Mouse (Mus musculus): ENCODE measurements around the gene Dnajb14. TPM values are rescaled to one million over a fixed set of nuclear protein-coding genes. Genes with fewer than 3 reads are reported as not detected.
A peak's percentile ranks its signal among the peaks of the same experiment; 100 is the strongest.
"Not testable (repeated sequence)": the region's sequence is repeated elsewhere in the genome, so short reads cannot be mapped to it uniquely, and the experiment has no call there.

The Dnajb14 gene
- polyA plus RNA-seq, 1 experiment from 2014 or later, result 7.3 TPM

- peak overlapping the region; percentile 48 for H3K4me2 ChIP-seq (ENCODE audit: low read depth, low read length)
- 39% methylated on average over 6 of the region's 6 CpGs for WGBS
- peak; percentile 40; the same call in 1 of the 2 replicates for ATAC-seq (replicated peaks; ENCODE audit: extremely low read depth, insufficient read depth, low FRiP score)
- 0 out of 2 replicates have a peak overlapping the region, but pooled peaks have one; percentile 28 for H3K9ac ChIP-seq (ENCODE audit: low read length)
- H3K4me3 ChIP-seq (ENCODE audit: low read length), result peak overlapping the region; percentile 27
- no peaks in the 10 kb centered on the region for H3K27me3 ChIP-seq (ENCODE audit: control insufficient read depth, insufficient read depth, low read length)
- H3K36me3 ChIP-seq (ENCODE audit: control insufficient read depth, insufficient read depth), result peaks cover 6% of the 10 kb centered on the region; the same call in 1 of the 2 replicates
- H3K9me3 ChIP-seq (replicated peaks; ENCODE audit: control insufficient read depth, low read length), result no peaks in the 10 kb centered on the region
- H3K4me1 ChIP-seq (ENCODE audit: control insufficient read depth, insufficient read depth, low read length), result peaks cover 19% of the 10 kb centered on the region
- no peak overlapping the region; the same call in 1 of the 2 replicates for H3K27ac ChIP-seq (ENCODE audit: low read length)
Observed at GRCm38 (mm10) chr3:137938608-137939007, 71.1 kb downstream of the Dnajb14 start.

DNA sequence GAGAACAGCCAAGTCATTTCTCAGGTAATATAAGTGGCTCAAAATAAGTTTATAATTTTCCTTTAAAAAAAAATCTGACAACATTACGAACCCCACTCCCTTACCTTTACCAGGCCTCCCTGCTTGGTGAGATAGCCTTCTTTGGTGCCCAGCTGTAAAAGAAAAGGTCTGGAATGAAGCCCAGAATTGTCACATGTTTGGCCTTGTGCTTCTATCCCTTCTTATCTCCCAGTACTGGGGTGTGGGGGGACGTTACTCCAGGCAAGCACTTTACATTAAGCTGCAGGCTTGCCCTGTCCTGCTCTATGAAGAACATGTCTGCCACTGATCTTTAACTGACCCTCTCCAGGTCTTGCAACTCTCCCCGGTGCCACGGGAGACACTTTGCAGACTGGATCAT is 73.3 kb downstream of the Dnajb14 start:
- WGBS, result 23% methylated on average over 4 of the region's 4 CpGs
- H3K36me3 ChIP-seq (ENCODE audit: control insufficient read depth, insufficient read depth), result 0 out of 2 replicates have a peak, but pooled peaks cover 2% of the 10 kb centered on the region
- no peak overlapping the region for H3K4me3 ChIP-seq (ENCODE audit: low read length)
- ATAC-seq (replicated peaks; ENCODE audit: extremely low read depth, insufficient read depth, low FRiP score), result peak; percentile 94
- H3K27ac ChIP-seq (ENCODE audit: low read length), result peak overlapping the region; percentile 93
- H3K9ac ChIP-seq (ENCODE audit: low read length), result no peak overlapping the region
- H3K4me2 ChIP-seq (ENCODE audit: low read depth, low read length), result peak overlapping the region; percentile 36; the same call in 1 of the 2 replicates
- H3K9me3 ChIP-seq (replicated peaks; ENCODE audit: control insufficient read depth, low read length), result no peaks in the 10 kb centered on the region
- no peaks in the 10 kb centered on the region for H3K27me3 ChIP-seq (ENCODE audit: control insufficient read depth, insufficient read depth, low read length)
- peaks cover 19% of the 10 kb centered on the region for H3K4me1 ChIP-seq (ENCODE audit: control insufficient read depth, insufficient read depth, low read length)

- Histone ChIP-seq H3K4me1 (ENCODE audit: control insufficient read depth, insufficient read depth, low read length) (peaks cover 22% of the 10 kb centered on the region), H3K9me3 (replicated peaks; ENCODE audit: control insufficient read depth, low read length) (no peaks in the 10 kb centered on the region), H3K36me3 (ENCODE audit: control insufficient read depth, insufficient read depth) (0 out of 2 replicates have a peak, but pooled peaks cover 3% of the 10 kb centered on the region), H3K4me3 (ENCODE audit: low read length) (no peak overlapping the region), H3K9ac (ENCODE audit: low read length) (no peak overlapping the region), H3K27ac (ENCODE audit: low read length) (peak overlapping the region; percentile 93), H3K27me3 (ENCODE audit: control insufficient read depth, insufficient read depth, low read length) (no peaks in the 10 kb centered on the region), H3K4me2 (ENCODE audit: low read depth, low read length) (no peak overlapping the region)
- ATAC-seq (replicated peaks; ENCODE audit: extremely low read depth, insufficient read depth, low FRiP score), result no peak
Observed at GRCm38 (mm10) chr3:137941555-137941954, 74.1 kb downstream of the Dnajb14 start.

- peaks cover 22% of the 10 kb centered on the region for H3K4me1 ChIP-seq (ENCODE audit: control insufficient read depth, insufficient read depth, low read length)
- H3K9ac ChIP-seq (ENCODE audit: low read length), result no peak overlapping the region
- peak overlapping the region; percentile 93 for H3K27ac ChIP-seq (ENCODE audit: low read length)
- no peak for ATAC-seq (replicated peaks; ENCODE audit: extremely low read depth, insufficient read depth, low FRiP score)
- H3K9me3 ChIP-seq (replicated peaks; ENCODE audit: control insufficient read depth, low read length), result no peaks in the 10 kb centered on the region
- no peak overlapping the region for H3K4me3 ChIP-seq (ENCODE audit: low read length)
- no peaks in the 10 kb centered on the region for H3K27me3 ChIP-seq (ENCODE audit: control insufficient read depth, insufficient read depth, low read length)
- WGBS, result 76% methylated on average over 12 of the region's 12 CpGs
- H3K36me3 ChIP-seq (ENCODE audit: control insufficient read depth, insufficient read depth), result 0 out of 2 replicates have a peak, but pooled peaks cover 3% of the 10 kb centered on the region
- no peak overlapping the region for H3K4me2 ChIP-seq (ENCODE audit: low read depth, low read length)
Observed at GRCm38 (mm10) chr3:137942098-137942622, 74.7 kb downstream of the Dnajb14 start.

GRCm38 (mm10) chr3:137943737-137944154 is 76.3 kb downstream of the Dnajb14 start:
- no peak overlapping the region for H3K27ac ChIP-seq (ENCODE audit: low read length)
- no peak overlapping the region for H3K9ac ChIP-seq (ENCODE audit: low read length)
- ATAC-seq (replicated peaks; ENCODE audit: extremely low read depth, insufficient read depth, low FRiP score), result no peak
- H3K36me3 ChIP-seq (ENCODE audit: control insufficient read depth, insufficient read depth), result 0 out of 2 replicates have a peak, but pooled peaks cover 3% of the 10 kb centered on the region
- peaks cover 27% of the 10 kb centered on the region for H3K4me1 ChIP-seq (ENCODE audit: control insufficient read depth, insufficient read depth, low read length)
- H3K4me3 ChIP-seq (ENCODE audit: low read length), result no peak overlapping the region
- H3K27me3 ChIP-seq (ENCODE audit: control insufficient read depth, insufficient read depth, low read length), result no peaks in the 10 kb centered on the region
- no peaks in the 10 kb centered on the region for H3K9me3 ChIP-seq (replicated peaks; ENCODE audit: control insufficient read depth, low read length)
- 83% methylated on average over 6 of the region's 6 CpGs for WGBS
- H3K4me2 ChIP-seq (ENCODE audit: low read depth, low read length), result no peak overlapping the region

GRCm38 (mm10) chr3:137946827-137947226 is 79.4 kb downstream of the Dnajb14 start:
- Histone ChIP-seq H3K36me3 (ENCODE audit: control insufficient read depth, insufficient read depth) (0 out of 2 replicates have a peak, but pooled peaks cover 6% of the 10 kb centered on the region), H3K27ac (ENCODE audit: low read length) (no peak overlapping the region), H3K9ac (ENCODE audit: low read length) (no peak overlapping the region), H3K27me3 (ENCODE audit: control insufficient read depth, insufficient read depth, low read length) (no peaks in the 10 kb centered on the region), H3K4me1 (ENCODE audit: control insufficient read depth, insufficient read depth, low read length) (peaks cover 21% of the 10 kb centered on the region), H3K4me3 (ENCODE audit: low read length) (no peak overlapping the region), H3K9me3 (replicated peaks; ENCODE audit: control insufficient read depth, low read length) (no peaks in the 10 kb centered on the region), H3K4me2 (ENCODE audit: low read depth, low read length) (no peak overlapping the region)
- 88% methylated on average over 3 of the region's 3 CpGs for WGBS
- no peak for ATAC-seq (replicated peaks; ENCODE audit: extremely low read depth, insufficient read depth, low FRiP score)

- Histone ChIP-seq H3K36me3 (ENCODE audit: control insufficient read depth, insufficient read depth) (0 out of 2 replicates have a peak, but pooled peaks cover 6% of the 10 kb centered on the region), H3K4me3 (ENCODE audit: low read length) (no peak overlapping the region), H3K9ac (ENCODE audit: low read length) (no peak overlapping the region), H3K4me2 (ENCODE audit: low read depth, low read length) (no peak overlapping the region), H3K27me3 (ENCODE audit: control insufficient read depth, insufficient read depth, low read length) (no peaks in the 10 kb centered on the region), H3K27ac (ENCODE audit: low read length) (no peak overlapping the region), H3K9me3 (replicated peaks; ENCODE audit: control insufficient read depth, low read length) (no peaks in the 10 kb centered on the region), H3K4me1 (ENCODE audit: control insufficient read depth, insufficient read depth, low read length) (peaks cover 23% of the 10 kb centered on the region)
- 71% methylated on average over 4 of the region's 4 CpGs for WGBS
- no peak for ATAC-seq (replicated peaks; ENCODE audit: extremely low read depth, insufficient read depth, low FRiP score)
Observed at GRCm38 (mm10) chr3:137947525-137947924, 80.0 kb downstream of the Dnajb14 start.

GRCm38 (mm10) chr3:137950191-137950885 is 82.9 kb downstream of the Dnajb14 start:
- whole genome bisulfite sequencing, result 80% methylated on average over 10 of the region's 10 CpGs

GRCm38 (mm10) chr3:137951302-137951701 is 83.8 kb downstream of the Dnajb14 start:
- not testable (repeated sequence) for H3K36me3 ChIP-seq (ENCODE audit: control insufficient read depth, insufficient read depth); H3K9me3 ChIP-seq (replicated peaks; ENCODE audit: control insufficient read depth, low read length); H3K27me3 ChIP-seq (ENCODE audit: control insufficient read depth, insufficient read depth, low read length); ATAC-seq (replicated peaks; ENCODE audit: extremely low read depth, insufficient read depth, low FRiP score); H3K4me2 ChIP-seq (ENCODE audit: low read depth, low read length); H3K9ac ChIP-seq (ENCODE audit: low read length); H3K4me3 ChIP-seq (ENCODE audit: low read length); H3K27ac ChIP-seq (ENCODE audit: low read length)
- WGBS, result 82% methylated on average over 3 of the region's 3 CpGs
- peaks cover 41% of the 10 kb centered on the region for H3K4me1 ChIP-seq (ENCODE audit: control insufficient read depth, insufficient read depth, low read length)

More at GRCm38 (mm10) chr3:137950191-137950885, 82.9 kb downstream of the Dnajb14 start:
- Histone ChIP-seq H3K9ac (ENCODE audit: low read length) (no peak overlapping the region), H3K4me3 (ENCODE audit: low read length) (no peak overlapping the region), H3K36me3 (ENCODE audit: control insufficient read depth, insufficient read depth) (0 out of 2 replicates have a peak, but pooled peaks cover 6% of the 10 kb centered on the region), H3K27ac (ENCODE audit: low read length) (no peak overlapping the region), H3K4me2 (ENCODE audit: low read depth, low read length) (no peak overlapping the region), H3K9me3 (replicated peaks; ENCODE audit: control insufficient read depth, low read length) (no peaks in the 10 kb centered on the region), H3K27me3 (ENCODE audit: control insufficient read depth, insufficient read depth, low read length) (no peaks in the 10 kb centered on the region), H3K4me1 (ENCODE audit: control insufficient read depth, insufficient read depth, low read length) (peaks cover 36% of the 10 kb centered on the region)
- no peak for ATAC-seq (replicated peaks; ENCODE audit: extremely low read depth, insufficient read depth, low FRiP score)

Measured in heart, embryonic 16.5 days (tissue).